Mouse (Mus musculus) liver, embryonic 14.5 days (tissue): ENCODE results near the gene Kmt2a.
A peak's percentile ranks its signal among the peaks of the same experiment; 100 is the strongest.

Source experiments
- CTCF ChIP-seq: IDR thresholded peaks from 2 replicates; pipeline ENCODE4 v1.5.1; 2016; ENCODE audit warnings: antibody characterized with exemption, low read depth, control low read depth
- EP300 ChIP-seq: IDR thresholded peaks from 2 replicates; pipeline ENCODE4 v1.6.1; 2016; ENCODE audit warnings: antibody characterized with exemption, low read depth

- TF ChIP-seq CTCF = peak; percentile 17; the same call in 1 of the 2 replicates
- no peak for TF ChIP-seq EP300
Observed at GRCm38 (mm10) chr9:44900402-44900801, 19.3 kb upstream of the Kmt2a start.
